Mouse (Mus musculus) neural tube, embryonic 12.5 days (tissue): ENCODE measurements around the gene Caln1. TPM values are rescaled to one million over a fixed set of nuclear protein-coding genes. Genes with fewer than 3 reads are reported as not detected.

Source experiments
- ATAC-seq: fragments of 200-750 bp; cut with Nextera tagmentation; 2 replicates; pipeline ENCODE4 v1.8.0; 2017; ENCODE audit warnings: low read depth, mild to moderate bottlenecking, moderate TSS enrichment, moderate library complexity; ENCODE audit not compliant: low FRiP score
- H3K27ac ChIP-seq: fragments of 300-500 bp; sonication (generic); 2 replicates; pipeline ENCODE4 v1.5.1; 2016
- H3K27me3 ChIP-seq: fragments of 300-500 bp; sonication (generic); replicated peaks from 2 replicates; pipeline ENCODE4 v1.6.1; 2016; ENCODE audit warnings: mild to moderate bottlenecking
- H3K36me3 ChIP-seq: fragments of 300-500 bp; sonication (generic); 2 replicates; pipeline ENCODE4 v1.6.1; 2016; ENCODE audit warnings: mild to moderate bottlenecking
- H3K4me1 ChIP-seq: fragments of 300-500 bp; sonication (generic); 2 replicates; pipeline ENCODE4 v1.6.1; 2016
- H3K4me2 ChIP-seq: fragments of 300-500 bp; sonication (generic); replicated peaks from 2 replicates; pipeline ENCODE4 v1.6.1; 2016; ENCODE audit warnings: mild to moderate bottlenecking
- H3K4me3 ChIP-seq: fragments of 300-500 bp; sonication (generic); 2 replicates; pipeline ENCODE4 v1.5.1; 2016
- H3K9ac ChIP-seq: fragments of 300-500 bp; sonication (generic); 2 replicates; pipeline ENCODE4 v1.6.1; 2016; ENCODE audit warnings: mild to moderate bottlenecking
- H3K9me3 ChIP-seq: fragments of 300-500 bp; sonication (generic); 2 replicates; pipeline ENCODE4 v1.6.1; 2016; ENCODE audit warnings: mild to moderate bottlenecking
- WGBS: fragments of 180-500 bp; shearing (Covaris S2); methylation state at CpG from one replicate; pipeline ENCODE4 v1.1.7; 2016; 5-methylcytosine and 5-hydroxymethylcytosine counted together
- polyA plus RNA-seq: library from polyadenylated mRNA; unstranded; fragments of >200 nt; fragmentation: Nextera tagmentation; extraction: Ambion mirVana; gene quantifications from 2 replicates; pipeline ENCODE4 v1.2.1, GENCODE M21; 2016

Gene Caln1
- polyA plus RNA-seq, 1 experiment from 2014 or later, result 2.6 TPM

DNA sequence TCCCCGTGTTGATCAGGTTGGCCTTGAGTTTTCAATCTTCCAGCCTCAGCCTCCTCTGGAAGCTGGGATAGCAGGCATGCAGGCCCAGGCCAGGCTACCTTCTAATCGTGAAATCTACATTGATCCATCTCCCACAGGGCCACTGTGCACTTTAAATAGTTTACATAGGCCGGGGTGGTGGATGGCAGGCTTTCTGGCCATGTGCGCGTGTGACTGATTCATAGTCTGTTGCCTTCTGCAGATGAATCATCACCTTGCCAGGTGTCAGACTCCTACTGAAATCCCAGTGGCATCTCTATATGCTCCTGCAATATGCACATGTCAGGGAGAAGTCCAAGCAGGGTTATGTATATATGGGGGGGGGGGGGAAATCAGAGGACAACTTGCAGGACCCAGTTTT is 428.5 kb downstream of the Caln1 start:
- Histone ChIP-seq H3K9me3 (no peaks in the 10 kb centered on the region), H3K27me3 (no peaks in the 10 kb centered on the region), H3K36me3 (no peaks in the 10 kb centered on the region), H3K27ac (no peak overlapping the region), H3K4me1 (no peaks in the 10 kb centered on the region), H3K4me2 (no peak overlapping the region), H3K4me3 (no peak overlapping the region), H3K9ac (no peak overlapping the region)
- no peak for ATAC-seq
- 87% methylated on average over 5 of the region's 5 CpGs for WGBS

DNA sequence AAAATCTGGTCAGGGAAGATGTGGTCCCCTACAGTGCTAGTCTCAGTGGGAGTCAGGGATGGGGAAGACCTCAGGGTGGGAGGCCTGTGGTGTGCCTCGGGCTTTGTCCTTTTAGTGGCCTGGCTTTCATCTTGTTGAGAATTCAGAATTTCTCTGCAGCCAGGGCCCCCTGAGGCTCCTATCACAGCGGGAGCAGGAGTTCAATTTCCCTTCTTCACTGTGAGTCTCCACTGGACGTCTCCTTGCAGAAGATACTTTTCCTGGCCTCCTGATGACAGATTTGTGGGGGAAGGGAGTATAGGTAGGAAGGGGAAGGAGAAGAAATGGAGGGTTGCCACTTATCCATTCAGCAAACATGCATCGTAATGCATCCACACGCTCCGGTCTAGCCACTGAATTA is 441.1 kb downstream of the Caln1 start:
- WGBS, result 24% methylated on average over 6 of the region's 6 CpGs
- no peaks in the 10 kb centered on the region for H3K27me3 ChIP-seq
- H3K27ac ChIP-seq, result no peak overlapping the region
- no peak overlapping the region for H3K9ac ChIP-seq
- no peak for ATAC-seq
- no peaks in the 10 kb centered on the region for H3K36me3 ChIP-seq
- H3K9me3 ChIP-seq, result peaks cover 14% of the 10 kb centered on the region
- no peak overlapping the region for H3K4me3 ChIP-seq
- no peaks in the 10 kb centered on the region for H3K4me1 ChIP-seq
- H3K4me2 ChIP-seq, result no peak overlapping the region

DNA sequence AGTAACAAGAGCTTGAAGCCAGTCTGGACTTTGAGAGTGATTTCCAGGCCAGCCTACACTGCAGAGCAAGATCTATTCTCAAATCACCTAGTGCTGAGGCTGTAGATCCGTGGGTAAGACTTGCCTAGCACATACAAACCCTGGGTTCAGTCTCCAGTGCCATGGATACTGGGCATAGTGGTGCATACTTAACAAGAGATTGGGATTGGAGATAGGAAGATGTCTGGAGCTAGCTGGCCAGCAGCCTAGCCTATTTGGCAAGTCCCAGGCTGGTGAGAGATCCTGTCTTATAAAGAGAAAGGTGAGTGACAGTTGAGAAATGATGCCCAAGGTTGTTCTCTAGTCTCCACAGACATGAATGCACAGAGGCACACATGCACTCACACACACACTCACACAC is 441.6 kb downstream of the Caln1 start:
- whole genome bisulfite sequencing, result 49% methylated on average over 1 of the region's 1 CpGs
- no peak for ATAC-seq
- no peaks in the 10 kb centered on the region for H3K4me1 ChIP-seq
- no peaks in the 10 kb centered on the region for H3K36me3 ChIP-seq
- no peak overlapping the region for H3K9ac ChIP-seq
- H3K27ac ChIP-seq, result no peak overlapping the region
- H3K27me3 ChIP-seq, result no peaks in the 10 kb centered on the region
- H3K4me2 ChIP-seq, result no peak overlapping the region
- peaks cover 14% of the 10 kb centered on the region for H3K9me3 ChIP-seq
- no peak overlapping the region for H3K4me3 ChIP-seq

DNA sequence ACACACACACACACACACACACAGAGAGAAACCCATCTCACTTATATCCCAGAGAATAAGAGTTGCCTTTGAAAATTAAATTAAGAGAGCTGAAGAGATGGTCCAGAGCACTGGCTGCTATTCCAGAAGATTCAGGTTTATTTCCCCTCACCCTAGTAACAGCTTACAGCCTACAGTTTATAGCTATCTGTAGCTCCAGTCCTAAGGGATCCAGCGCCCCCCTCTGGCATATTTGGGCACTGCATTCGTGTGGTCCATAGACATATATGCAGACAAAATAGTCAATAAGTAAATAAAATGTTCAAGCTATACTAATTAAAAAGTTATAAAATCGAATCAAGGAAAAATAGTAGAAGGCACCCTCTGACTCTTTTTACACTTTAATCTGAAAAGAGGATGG is 442.0 kb downstream of the Caln1 start:
- no peak overlapping the region for H3K4me2 ChIP-seq
- no peak for ATAC-seq
- H3K36me3 ChIP-seq, result no peaks in the 10 kb centered on the region
- no peak overlapping the region for H3K4me3 ChIP-seq
- H3K9me3 ChIP-seq, result peaks cover 14% of the 10 kb centered on the region
- WGBS, result 40% methylated on average over 3 of the region's 3 CpGs
- no peaks in the 10 kb centered on the region for H3K4me1 ChIP-seq
- no peak overlapping the region for H3K27ac ChIP-seq
- no peaks in the 10 kb centered on the region for H3K27me3 ChIP-seq
- H3K9ac ChIP-seq, result no peak overlapping the region

DNA sequence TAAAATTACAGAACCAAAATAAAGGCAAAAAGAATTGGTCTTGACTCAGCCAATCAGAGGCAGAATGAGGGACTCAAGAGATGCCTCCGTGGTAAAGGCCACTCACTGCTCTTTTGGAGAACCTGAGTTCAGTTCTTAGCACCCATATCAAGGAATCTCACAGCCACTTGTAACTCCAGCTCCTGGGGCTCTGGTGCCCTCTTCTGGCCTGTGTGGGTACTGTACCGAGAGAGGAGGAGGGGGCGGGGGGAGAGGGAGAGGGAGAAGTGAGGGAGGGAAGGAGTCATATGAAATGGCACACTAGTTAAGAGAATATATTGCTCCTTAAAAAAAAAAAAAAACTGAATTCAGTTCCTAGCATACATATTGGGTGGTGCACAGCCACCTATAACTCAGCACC is 442.7 kb downstream of the Caln1 start:
- 87% methylated on average over 3 of the region's 3 CpGs for WGBS
- no peak for ATAC-seq
- H3K9me3 ChIP-seq, result peaks cover 10% of the 10 kb centered on the region
- no peak overlapping the region for H3K9ac ChIP-seq
- no peaks in the 10 kb centered on the region for H3K4me1 ChIP-seq
- H3K4me3 ChIP-seq, result no peak overlapping the region
- H3K27me3 ChIP-seq, result no peaks in the 10 kb centered on the region
- H3K4me2 ChIP-seq, result no peak overlapping the region
- H3K36me3 ChIP-seq, result no peaks in the 10 kb centered on the region
- H3K27ac ChIP-seq, result no peak overlapping the region

DNA sequence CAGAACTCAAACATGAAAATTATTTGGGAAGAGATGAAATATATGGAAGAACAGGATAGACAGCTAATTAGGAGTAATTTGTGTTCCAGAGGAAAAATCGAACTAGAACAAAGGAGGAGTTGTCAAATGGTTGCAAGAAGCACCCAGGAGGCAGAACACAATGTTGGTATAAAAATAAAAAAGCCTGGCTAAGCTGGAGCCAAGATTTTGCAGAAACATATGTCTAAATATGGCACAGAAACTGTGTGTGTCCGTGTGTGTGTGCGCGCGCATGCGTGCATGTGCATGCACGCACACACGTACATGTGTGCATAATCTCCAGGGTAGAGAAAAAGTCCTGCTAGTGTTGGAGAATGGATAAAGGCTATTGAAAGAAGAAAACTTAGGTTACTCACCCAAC is 443.3 kb downstream of the Caln1 start:
- H3K9ac ChIP-seq, result no peak overlapping the region
- no peak for ATAC-seq
- H3K4me3 ChIP-seq, result no peak overlapping the region
- no peaks in the 10 kb centered on the region for H3K27me3 ChIP-seq
- H3K36me3 ChIP-seq, result no peaks in the 10 kb centered on the region
- 95% methylated on average over 8 of the region's 8 CpGs for WGBS
- no peaks in the 10 kb centered on the region for H3K4me1 ChIP-seq
- H3K27ac ChIP-seq, result no peak overlapping the region
- no peak overlapping the region for H3K4me2 ChIP-seq
- peaks cover 10% of the 10 kb centered on the region for H3K9me3 ChIP-seq

DNA sequence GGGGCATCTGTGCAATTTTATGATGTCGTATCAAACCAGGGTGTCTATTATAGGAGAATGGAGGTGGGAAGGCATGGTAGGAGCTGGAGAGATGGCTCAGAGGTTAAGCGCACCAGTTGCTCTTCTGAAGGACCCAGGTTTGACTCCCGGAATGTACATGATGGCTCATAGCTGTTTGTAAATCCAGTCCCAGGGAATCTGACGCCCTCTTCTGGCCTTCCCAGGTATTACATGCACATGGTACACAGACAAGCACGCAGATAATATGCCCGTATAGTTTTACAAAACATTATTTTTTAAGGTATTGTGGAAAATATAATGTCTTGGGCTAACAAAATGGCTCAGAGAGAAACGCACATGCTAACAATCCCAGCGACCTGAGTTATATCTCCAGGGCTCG is 443.8 kb downstream of the Caln1 start:
- no peak overlapping the region for H3K4me2 ChIP-seq
- 89% methylated on average over 9 of the region's 9 CpGs for WGBS
- no peaks in the 10 kb centered on the region for H3K36me3 ChIP-seq
- no peak overlapping the region for H3K4me3 ChIP-seq
- H3K27ac ChIP-seq, result no peak overlapping the region
- no peaks in the 10 kb centered on the region for H3K4me1 ChIP-seq
- H3K9ac ChIP-seq, result no peak overlapping the region
- no peaks in the 10 kb centered on the region for H3K27me3 ChIP-seq
- ATAC-seq, result no peak
- H3K9me3 ChIP-seq, result peaks cover 10% of the 10 kb centered on the region

DNA sequence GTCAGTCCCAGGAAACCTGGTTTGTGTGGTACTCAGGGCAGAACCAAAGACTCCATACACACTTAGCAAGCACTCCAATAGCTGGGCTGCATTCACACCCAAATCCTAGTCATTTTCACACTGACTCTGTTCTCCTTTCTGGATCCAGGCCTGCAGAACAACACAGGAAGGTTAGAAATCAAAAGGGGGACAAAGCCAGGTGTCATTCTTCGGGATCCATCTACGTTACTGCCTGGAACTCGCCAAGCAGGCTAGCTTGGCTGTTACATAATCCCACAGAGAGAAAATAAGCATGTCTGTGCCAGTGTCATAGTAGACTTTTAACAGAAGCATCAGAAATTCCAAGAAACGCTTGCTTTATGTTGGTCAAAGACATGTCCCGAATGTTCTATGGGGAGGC is 446.1 kb downstream of the Caln1 start:
- no peak overlapping the region for H3K4me3 ChIP-seq
- H3K27me3 ChIP-seq, result no peaks in the 10 kb centered on the region
- no peaks in the 10 kb centered on the region for H3K36me3 ChIP-seq
- 90% methylated on average over 5 of the region's 5 CpGs for WGBS
- H3K4me1 ChIP-seq, result no peaks in the 10 kb centered on the region
- no peak overlapping the region for H3K27ac ChIP-seq
- H3K4me2 ChIP-seq, result no peak overlapping the region
- no peaks in the 10 kb centered on the region for H3K9me3 ChIP-seq
- H3K9ac ChIP-seq, result no peak overlapping the region
- ATAC-seq, result no peak

DNA sequence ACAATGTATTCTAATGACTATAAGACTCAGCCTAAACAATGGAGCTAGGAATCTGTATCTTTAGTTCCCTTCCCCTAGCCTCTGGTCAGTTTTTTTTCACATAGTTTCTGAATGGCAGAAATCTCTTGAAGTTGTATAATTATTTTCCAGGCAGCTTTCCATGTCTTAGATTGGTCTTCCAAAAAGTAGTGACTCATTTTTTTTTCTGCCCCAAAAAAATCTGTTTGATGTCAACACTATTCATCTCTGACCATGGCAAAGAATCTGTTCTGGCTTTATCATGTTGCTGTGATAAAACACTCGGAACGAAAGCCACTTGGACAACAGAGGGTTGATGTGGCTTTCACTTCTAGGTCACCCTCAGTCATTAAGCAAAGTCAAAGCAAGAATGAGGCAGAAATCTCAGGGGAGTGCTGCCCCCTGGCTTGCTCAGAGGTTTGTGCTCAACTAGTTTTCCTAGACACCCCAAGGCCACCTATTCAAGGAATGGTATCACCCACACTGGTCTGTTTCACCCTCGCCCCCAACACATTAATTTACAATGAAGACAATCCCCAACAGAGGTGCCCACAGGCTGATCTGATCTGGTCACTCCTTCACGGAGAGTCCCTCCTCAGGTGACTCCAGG is 450.9 kb downstream of the Caln1 start:
- 82% methylated on average over 4 of the region's 4 CpGs for WGBS

DNA sequence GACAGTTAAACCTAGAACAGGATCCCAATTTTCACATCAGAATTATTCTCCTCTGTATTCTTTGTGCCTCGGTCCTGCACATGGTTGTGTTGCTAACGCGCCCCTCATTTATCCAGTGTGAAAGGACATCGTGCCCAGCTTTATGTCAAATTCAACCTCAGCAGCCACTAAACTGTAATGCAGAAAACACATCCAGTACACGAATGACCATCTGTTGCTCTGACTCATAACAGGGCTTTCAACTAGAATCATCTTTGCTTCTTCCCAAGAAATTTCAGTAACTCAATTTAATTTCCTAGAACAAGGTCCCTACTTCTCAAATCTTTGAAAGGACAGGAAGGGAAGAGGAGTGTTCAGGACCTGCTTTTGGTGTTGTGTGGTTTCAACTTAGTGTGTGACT is 451.4 kb downstream of the Caln1 start:
- no peak overlapping the region for H3K27ac ChIP-seq
- H3K4me3 ChIP-seq, result no peak overlapping the region
- no peaks in the 10 kb centered on the region for H3K27me3 ChIP-seq
- no peaks in the 10 kb centered on the region for H3K36me3 ChIP-seq
- no peak overlapping the region for H3K4me2 ChIP-seq
- H3K4me1 ChIP-seq, result no peaks in the 10 kb centered on the region
- ATAC-seq, result no peak
- WGBS, result 95% methylated on average over 5 of the region's 5 CpGs
- no peak overlapping the region for H3K9ac ChIP-seq
- H3K9me3 ChIP-seq, result no peaks in the 10 kb centered on the region

More for the DNA sequence above, 450.9 kb downstream of the Caln1 start:
- Histone ChIP-seq H3K9me3 (no peaks in the 10 kb centered on the region), H3K27ac (no peak overlapping the region), H3K4me3 (no peak overlapping the region), H3K4me2 (no peak overlapping the region), H3K36me3 (no peaks in the 10 kb centered on the region), H3K9ac (no peak overlapping the region), H3K27me3 (no peaks in the 10 kb centered on the region), H3K4me1 (no peaks in the 10 kb centered on the region)
- no peak for ATAC-seq

DNA sequence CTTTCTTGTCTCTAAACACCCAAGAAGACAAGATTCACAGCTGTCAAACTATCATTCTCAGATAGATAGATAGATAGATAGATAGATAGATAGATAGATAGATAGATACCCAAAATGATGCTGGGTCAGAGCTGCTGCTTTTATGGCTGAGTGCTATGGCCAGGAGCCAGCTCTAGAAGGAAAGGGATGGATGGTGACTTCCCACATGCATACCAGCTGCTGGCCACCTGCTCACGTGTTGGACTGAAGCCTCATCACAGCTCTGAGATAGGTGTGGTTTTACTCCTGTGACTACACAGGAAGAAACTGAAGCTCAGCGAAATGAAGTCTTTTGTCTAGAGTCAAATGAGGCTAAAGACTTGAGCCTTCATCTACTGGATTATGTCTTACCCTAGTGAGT is 456.5 kb downstream of the Caln1 start:
- WGBS, result 86% methylated on average over 2 of the region's 2 CpGs
- Histone ChIP-seq H3K27ac (no peak overlapping the region), H3K9ac (no peak overlapping the region), H3K4me3 (no peak overlapping the region), H3K4me2 (no peak overlapping the region), H3K9me3 (no peaks in the 10 kb centered on the region; the same call in 1 of the 2 replicates), H3K27me3 (no peaks in the 10 kb centered on the region), H3K4me1 (no peaks in the 10 kb centered on the region), H3K36me3 (no peaks in the 10 kb centered on the region)
- ATAC-seq, result no peak

DNA sequence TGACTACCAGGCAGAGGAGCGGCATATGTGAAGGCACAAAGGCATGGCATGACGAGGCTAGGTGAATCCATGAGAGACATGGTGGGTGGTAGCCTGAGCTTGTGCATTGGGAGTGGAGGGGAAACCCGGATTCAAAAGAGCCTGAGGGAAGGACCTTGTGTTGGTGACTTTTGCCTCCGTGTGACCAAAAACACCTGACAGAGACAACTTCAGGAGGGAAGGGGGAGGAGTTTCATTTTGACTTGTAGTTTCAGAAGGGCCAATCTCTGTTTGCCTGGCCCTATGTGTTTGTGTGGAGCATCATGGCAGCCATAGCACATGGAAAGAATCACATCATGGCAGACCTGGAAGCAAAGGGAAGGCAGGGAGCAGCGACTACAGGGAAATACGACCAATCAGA is 479.3 kb downstream of the Caln1 start:
- Histone ChIP-seq H3K36me3 (no peaks in the 10 kb centered on the region), H3K4me3 (no peak overlapping the region), H3K27ac (no peak overlapping the region), H3K4me2 (no peak overlapping the region), H3K27me3 (no peaks in the 10 kb centered on the region), H3K9me3 (no peaks in the 10 kb centered on the region), H3K9ac (no peak overlapping the region), H3K4me1 (no peaks in the 10 kb centered on the region; the same call in 1 of the 2 replicates)
- 86% methylated on average over 6 of the region's 6 CpGs for WGBS
- no peak for ATAC-seq

DNA sequence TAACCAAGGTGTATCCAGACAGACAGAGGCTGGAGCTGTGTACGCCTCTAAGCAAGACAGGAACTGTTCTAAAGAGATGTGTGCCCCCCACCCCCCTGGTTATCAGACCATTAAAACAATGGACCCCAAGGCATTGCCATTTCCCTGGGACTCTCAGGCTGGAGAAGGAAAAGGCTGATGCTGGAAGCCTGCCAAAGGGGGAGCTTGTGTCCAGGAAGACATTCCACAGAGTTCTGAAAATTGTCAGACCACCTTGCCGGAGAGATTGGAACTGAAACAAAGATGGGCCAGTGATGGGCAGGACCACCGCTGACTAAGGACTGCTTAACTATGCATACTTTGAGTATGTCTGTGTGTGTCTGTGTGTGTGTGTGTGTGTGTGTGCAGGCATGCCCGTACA is 480.4 kb downstream of the Caln1 start:
- H3K4me1 ChIP-seq, result no peaks in the 10 kb centered on the region; the same call in 1 of the 2 replicates
- 78% methylated on average over 4 of the region's 4 CpGs for WGBS

More for the DNA sequence above, 480.4 kb downstream of the Caln1 start:
- Histone ChIP-seq H3K36me3 (no peaks in the 10 kb centered on the region), H3K9me3 (no peaks in the 10 kb centered on the region), H3K4me2 (no peak overlapping the region), H3K9ac (no peak overlapping the region), H3K4me3 (no peak overlapping the region), H3K27ac (no peak overlapping the region), H3K27me3 (no peaks in the 10 kb centered on the region)
- ATAC-seq, result no peak
